Mouse (Mus musculus): ENCODE data around the gene Sytl3.
"Not testable (repeated sequence)": the region's sequence is repeated elsewhere in the genome, so short reads cannot be mapped to it uniquely, and the experiment has no call there.

DNA sequence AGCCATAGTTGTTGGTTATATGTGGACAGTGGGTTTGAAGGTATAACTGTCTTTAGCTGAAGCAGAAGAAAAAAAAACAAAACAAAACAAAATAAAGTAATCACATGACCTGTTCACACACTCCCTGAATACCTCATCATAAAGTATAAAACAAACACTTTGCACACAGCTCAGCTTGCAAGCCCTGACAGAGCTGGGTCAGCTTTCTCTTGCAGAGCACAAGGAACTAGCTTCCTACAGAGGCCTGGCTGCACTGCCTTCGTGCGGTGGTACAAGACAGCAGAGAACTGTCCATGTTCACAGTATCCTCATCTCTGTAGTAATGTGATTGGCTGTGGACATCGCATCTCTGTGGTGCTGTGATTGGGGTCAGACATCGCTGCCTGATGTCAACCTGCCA lies 28.5 kb upstream of the Sytl3 start:
- TF ChIP-seq CTCF (IDR thresholded peaks at IDR 0.05; ENCODE audit: low read depth, low read length); POLR2A (IDR thresholded peaks at IDR 0.05; ENCODE audit: extremely low read depth, insufficient read depth, low read length): not testable (repeated sequence)

All from liver, adult 2 months (tissue).